Mouse (Mus musculus) embryonic facial prominence, embryonic 12.5 days (tissue): Measurements from ENCODE around the gene Gm572. TPM values are rescaled to one million over a fixed set of nuclear protein-coding genes. Genes with fewer than 3 reads are reported as not detected.

Experiments
- ATAC-seq: fragments of 200-750 bp; cut with Nextera tagmentation; 2 replicates; pipeline ENCODE4 v1.8.0; 2017; ENCODE audit not compliant: insufficient number of reproducible peaks, insufficient read depth, low FRiP score, low TSS enrichment
- H3K27ac ChIP-seq: fragments of 300-500 bp; sonication (generic); 2 replicates; pipeline ENCODE4 v1.5.1; 2016; ENCODE audit warnings: mild to moderate bottlenecking
- H3K27me3 ChIP-seq: fragments of 300-500 bp; sonication (generic); 2 replicates; pipeline ENCODE4 v1.6.1; 2016; ENCODE audit warnings: mild to moderate bottlenecking, moderate library complexity
- H3K36me3 ChIP-seq: fragments of 300-500 bp; sonication (generic); 2 replicates; pipeline ENCODE4 v1.6.1; 2016; ENCODE audit warnings: mild to moderate bottlenecking
- H3K4me1 ChIP-seq: fragments of 300-500 bp; sonication (generic); 2 replicates; pipeline ENCODE4 v1.6.1; 2016
- H3K4me2 ChIP-seq: fragments of 300-500 bp; sonication (generic); replicated peaks from 2 replicates; pipeline ENCODE4 v1.6.1; 2016; ENCODE audit warnings: mild to moderate bottlenecking, moderate library complexity
- H3K4me3 ChIP-seq: fragments of 300-500 bp; sonication (generic); 2 replicates; pipeline ENCODE4 v1.5.1; 2016; ENCODE audit warnings: mild to moderate bottlenecking
- H3K9ac ChIP-seq: fragments of 300-500 bp; sonication (generic); 2 replicates; pipeline ENCODE4 v1.6.1; 2016; ENCODE audit warnings: mild to moderate bottlenecking, moderate library complexity
- H3K9me3 ChIP-seq: fragments of 300-500 bp; sonication (generic); 2 replicates; pipeline ENCODE4 v1.6.1; 2016; ENCODE audit warnings: mild to moderate bottlenecking, moderate library complexity
- WGBS: fragments of 180-500 bp; shearing (Covaris S2); methylation state at CpG from one replicate; pipeline ENCODE4 v1.1.7; 2016; 5-methylcytosine and 5-hydroxymethylcytosine counted together
- polyA plus RNA-seq: library from polyadenylated mRNA; unstranded; fragments of >200 nt; fragmentation: Nextera tagmentation; extraction: Ambion mirVana; gene quantifications from 2 replicates; pipeline ENCODE4 v1.2.1, GENCODE M21; 2016

Gene Gm572
- polyA plus RNA-seq, 1 experiment from 2014 or later: not detected

DNA sequence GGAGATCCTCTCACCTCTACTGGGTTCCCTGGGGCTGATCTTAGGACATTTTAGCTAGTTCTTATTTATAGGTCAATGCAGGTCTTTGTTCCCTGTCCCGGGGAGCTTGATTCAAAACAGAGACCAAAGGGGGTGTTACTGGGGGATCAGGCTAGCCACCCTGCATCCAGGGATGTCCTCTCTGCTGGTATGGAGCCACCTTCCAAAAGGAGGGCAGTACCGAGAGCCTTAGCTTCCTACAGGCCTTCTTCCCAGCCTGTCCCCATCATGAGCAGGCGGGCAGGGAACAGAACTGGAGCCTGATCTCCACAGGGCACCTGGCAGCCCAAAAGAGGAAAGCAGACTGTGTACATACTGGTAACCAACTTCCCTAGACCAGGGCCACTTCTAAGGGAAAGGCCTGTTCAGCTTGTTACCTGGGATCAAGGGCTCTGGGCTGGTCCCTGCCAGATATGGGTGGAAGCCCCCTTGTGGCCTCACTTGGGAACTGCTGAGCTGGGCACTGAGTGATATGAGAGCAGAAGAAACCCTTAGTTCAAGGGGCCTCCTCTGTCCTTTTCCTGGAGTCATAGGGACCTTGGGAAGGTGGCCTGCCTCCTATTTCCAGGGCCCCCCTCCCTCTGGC, 38.5 kb upstream of the Gm572 start:
- Histone ChIP-seq H3K27me3 (no peaks in the 10 kb centered on the region), H3K4me1 (no peaks in the 10 kb centered on the region), H3K4me3 (no peak overlapping the region), H3K36me3 (peaks cover 4% of the 10 kb centered on the region; the same call in 1 of the 2 replicates), H3K9me3 (no peaks in the 10 kb centered on the region), H3K27ac (no peak overlapping the region), H3K9ac (no peak overlapping the region), H3K4me2 (no peak overlapping the region)
- ATAC-seq: no peak
- 80% methylated on average over 3 of the region's 3 CpGs for WGBS

DNA sequence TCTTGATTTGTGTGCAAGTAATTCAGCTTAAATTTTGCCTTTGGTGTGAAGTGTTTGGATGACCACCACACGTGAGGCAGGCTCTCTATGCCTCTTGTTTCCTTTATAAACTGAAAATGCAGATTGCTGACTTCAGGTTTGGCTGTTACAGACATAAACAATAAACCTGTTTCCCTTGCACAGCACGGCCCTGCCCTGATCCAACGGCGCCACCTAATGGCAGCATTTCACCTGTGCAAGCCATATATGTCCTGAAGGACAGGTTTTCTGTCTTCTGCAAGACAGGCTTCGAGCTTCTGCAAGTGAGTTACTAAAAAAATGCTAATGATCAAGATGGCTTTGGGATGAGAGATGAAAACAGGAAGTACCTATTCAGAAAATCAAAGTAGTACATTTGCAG, 35.4 kb upstream of the Gm572 start:
- H3K9ac ChIP-seq: no peak overlapping the region
- H3K4me3 ChIP-seq: no peak overlapping the region
- H3K27me3 ChIP-seq: no peaks in the 10 kb centered on the region
- no peak overlapping the region for H3K4me2 ChIP-seq
- 30% methylated on average over 5 of the region's 5 CpGs for WGBS
- H3K27ac ChIP-seq: no peak overlapping the region
- H3K4me1 ChIP-seq: no peaks in the 10 kb centered on the region
- no peaks in the 10 kb centered on the region for H3K9me3 ChIP-seq
- no peak for ATAC-seq
- peaks cover 21% of the 10 kb centered on the region for H3K36me3 ChIP-seq

DNA sequence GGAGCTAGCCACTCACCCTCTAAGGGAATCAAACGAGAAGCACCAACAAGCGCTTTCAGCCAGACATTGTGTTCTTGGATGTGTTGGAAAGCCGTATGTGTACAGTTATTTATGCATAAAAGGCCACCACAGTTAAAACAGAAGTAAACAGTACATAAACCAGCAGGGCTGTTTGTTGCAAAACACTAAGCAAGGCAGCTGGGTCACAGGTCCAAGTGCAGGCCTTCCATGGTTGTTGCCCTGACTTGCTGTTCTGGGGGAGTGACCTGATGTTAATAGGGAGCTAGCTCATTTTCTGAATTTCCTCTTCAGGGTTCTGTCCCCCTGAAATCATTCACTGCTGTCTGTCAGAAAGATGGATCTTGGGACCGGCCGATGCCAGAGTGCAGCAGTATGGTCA, 33.3 kb upstream of the Gm572 start:
- no peak for ATAC-seq
- Histone ChIP-seq H3K4me2 (no peak overlapping the region), H3K36me3 (peaks cover 34% of the 10 kb centered on the region), H3K27ac (no peak overlapping the region), H3K9me3 (no peaks in the 10 kb centered on the region), H3K27me3 (no peaks in the 10 kb centered on the region), H3K4me3 (no peak overlapping the region), H3K9ac (no peak overlapping the region), H3K4me1 (no peaks in the 10 kb centered on the region)
- 83% methylated on average over 5 of the region's 5 CpGs for WGBS

- 78% methylated on average over 5 of the region's 5 CpGs for WGBS
- Histone ChIP-seq H3K4me1 (no peaks in the 10 kb centered on the region), H3K9ac (no peak overlapping the region), H3K27me3 (no peaks in the 10 kb centered on the region), H3K4me3 (no peak overlapping the region), H3K36me3 (peaks cover 43% of the 10 kb centered on the region), H3K4me2 (no peak overlapping the region), H3K9me3 (no peaks in the 10 kb centered on the region), H3K27ac (no peak overlapping the region)
- ATAC-seq: no peak
These were observed 32.3 kb upstream of the Gm572 start for GRCm38 (mm10) chr4:148610631-148611364.

- H3K4me2 ChIP-seq: no peak overlapping the region
- no peak overlapping the region for H3K9ac ChIP-seq
- no peaks in the 10 kb centered on the region for H3K27me3 ChIP-seq
- peaks cover 54% of the 10 kb centered on the region for H3K36me3 ChIP-seq
- WGBS: 70% methylated on average over 4 of the region's 4 CpGs
- H3K27ac ChIP-seq: no peak overlapping the region
- no peaks in the 10 kb centered on the region for H3K4me1 ChIP-seq
- no peak overlapping the region for H3K4me3 ChIP-seq
- H3K9me3 ChIP-seq: no peaks in the 10 kb centered on the region
- no peak for ATAC-seq
These were observed 30.6 kb upstream of the Gm572 start for GRCm38 (mm10) chr4:148612557-148612956.

DNA sequence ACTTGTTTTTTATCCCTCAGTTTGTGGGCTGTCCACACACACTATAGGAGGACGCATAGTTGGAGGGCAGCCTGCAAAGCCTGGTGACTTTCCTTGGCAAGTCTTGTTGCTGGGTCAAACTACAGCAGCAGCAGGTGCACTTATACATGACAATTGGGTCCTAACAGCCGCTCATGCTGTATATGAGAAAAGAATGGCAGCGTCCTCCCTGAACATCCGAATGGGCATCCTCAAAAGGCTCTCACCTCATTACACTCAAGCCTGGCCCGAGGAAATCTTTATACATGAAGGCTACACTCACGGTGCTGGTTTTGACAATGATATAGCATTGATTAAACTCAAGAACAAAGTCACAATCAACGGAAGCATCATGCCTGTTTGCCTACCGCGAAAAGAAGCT, 29.4 kb upstream of the Gm572 start:
- Histone ChIP-seq H3K9ac (no peak overlapping the region), H3K4me1 (no peaks in the 10 kb centered on the region), H3K9me3 (no peaks in the 10 kb centered on the region), H3K36me3 (peaks cover 61% of the 10 kb centered on the region), H3K4me2 (no peak overlapping the region), H3K27ac (no peak overlapping the region), H3K4me3 (no peak overlapping the region), H3K27me3 (no peaks in the 10 kb centered on the region)
- 86% methylated on average over 9 of the region's 9 CpGs for WGBS
- ATAC-seq: no peak

- H3K36me3 ChIP-seq: peaks cover 89% of the 10 kb centered on the region
- 80% methylated on average over 1 of the region's 1 CpGs for WGBS
These were observed 23.3 kb upstream of the Gm572 start for GRCm38 (mm10) chr4:148619805-148620204.

GRCm38 (mm10) chr4:148620718-148621117, 22.4 kb upstream of the Gm572 start:
- WGBS: 89% methylated on average over 1 of the region's 1 CpGs
- Histone ChIP-seq H3K27me3 (no peaks in the 10 kb centered on the region), H3K27ac (no peak overlapping the region), H3K9me3 (no peaks in the 10 kb centered on the region), H3K36me3 (peaks cover 84% of the 10 kb centered on the region), H3K9ac (no peak overlapping the region), H3K4me3 (no peak overlapping the region), H3K4me2 (no peak overlapping the region), H3K4me1 (peaks cover 10% of the 10 kb centered on the region)
- no peak for ATAC-seq

More at GRCm38 (mm10) chr4:148619805-148620204, 23.3 kb upstream of the Gm572 start:
- no peak overlapping the region for H3K4me2 ChIP-seq
- H3K9ac ChIP-seq: no peak overlapping the region
- no peaks in the 10 kb centered on the region for H3K27me3 ChIP-seq
- H3K4me1 ChIP-seq: peaks cover 7% of the 10 kb centered on the region
- no peaks in the 10 kb centered on the region for H3K9me3 ChIP-seq
- no peak overlapping the region for H3K4me3 ChIP-seq
- ATAC-seq: no peak
- no peak overlapping the region for H3K27ac ChIP-seq

DNA sequence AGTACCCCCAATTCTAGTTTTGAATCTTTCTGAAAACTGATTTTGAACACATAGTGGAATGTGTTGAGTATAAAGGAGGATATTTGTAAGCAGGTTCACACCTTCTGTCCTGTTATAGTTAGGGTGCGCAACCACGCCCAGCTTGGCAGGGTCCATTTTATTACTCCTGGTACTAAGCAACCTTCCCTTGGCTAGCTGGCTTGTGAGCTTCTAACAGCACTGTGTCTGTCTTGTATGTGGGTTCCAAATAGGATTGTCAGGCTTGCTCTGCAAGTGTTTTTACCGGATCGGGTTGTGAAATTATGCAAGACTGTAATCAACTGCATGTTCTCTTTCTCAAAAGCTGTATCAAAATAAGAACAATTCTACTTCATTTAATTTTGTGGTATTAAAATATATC, 20.6 kb upstream of the Gm572 start:
- no peak overlapping the region for H3K4me3 ChIP-seq
- H3K36me3 ChIP-seq: peaks cover 69% of the 10 kb centered on the region
- no peak overlapping the region for H3K27ac ChIP-seq
- H3K27me3 ChIP-seq: no peaks in the 10 kb centered on the region
- 96% methylated on average over 4 of the region's 4 CpGs for WGBS
- no peak overlapping the region for H3K4me2 ChIP-seq
- H3K4me1 ChIP-seq: peaks cover 10% of the 10 kb centered on the region
- no peaks in the 10 kb centered on the region for H3K9me3 ChIP-seq
- no peak for ATAC-seq
- H3K9ac ChIP-seq: no peak overlapping the region

DNA sequence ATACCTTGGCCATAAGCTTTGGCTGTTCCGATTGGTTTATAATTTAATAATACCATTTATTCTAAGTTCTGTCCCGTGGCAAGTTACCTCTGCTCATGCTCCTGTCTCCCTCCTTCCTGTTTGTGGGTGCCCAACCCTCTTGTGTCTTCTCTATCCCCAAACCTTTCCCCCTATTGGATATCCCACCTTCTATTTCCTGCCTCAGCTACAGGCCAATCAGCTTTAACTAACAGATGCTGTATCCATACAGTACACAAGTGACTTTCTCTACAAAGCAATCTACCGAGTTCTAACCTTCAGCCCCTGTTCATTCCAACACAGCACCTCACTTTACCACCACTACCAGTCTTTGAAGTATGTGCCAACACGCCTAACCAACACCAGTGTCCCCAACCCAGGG, 19.5 kb upstream of the Gm572 start:
- 86% methylated on average over 4 of the region's 4 CpGs for WGBS

GRCm38 (mm10) chr4:148625010-148625409, 18.1 kb upstream of the Gm572 start:
- Histone ChIP-seq H3K4me1 (peaks cover 10% of the 10 kb centered on the region), H3K36me3 (peaks cover 49% of the 10 kb centered on the region), H3K4me3 (peak overlapping the region; percentile 98; the same call in 1 of the 2 replicates), H3K27me3 (no peaks in the 10 kb centered on the region), H3K9me3 (no peaks in the 10 kb centered on the region), H3K4me2 (peak overlapping the region; percentile 77), H3K27ac (no peak overlapping the region), H3K9ac (no peak overlapping the region)
- WGBS: 82% methylated on average over 10 of the region's 10 CpGs
- ATAC-seq: no peak

More for the DNA sequence above, 19.5 kb upstream of the Gm572 start:
- no peak overlapping the region for H3K27ac ChIP-seq
- ATAC-seq: no peak
- no peaks in the 10 kb centered on the region for H3K9me3 ChIP-seq
- H3K4me1 ChIP-seq: peaks cover 10% of the 10 kb centered on the region
- H3K9ac ChIP-seq: no peak overlapping the region
- no peak overlapping the region for H3K4me2 ChIP-seq
- no peaks in the 10 kb centered on the region for H3K27me3 ChIP-seq
- peaks cover 63% of the 10 kb centered on the region for H3K36me3 ChIP-seq
- no peak overlapping the region for H3K4me3 ChIP-seq
